Mouse (Mus musculus): Measurements from ENCODE around the gene Rab11fip3. TPM values are rescaled to one million over a fixed set of nuclear protein-coding genes. Genes with fewer than 3 reads are reported as not detected.

Rab11fip3 gene
- polyA plus RNA-seq, 1 experiment from 2014 or later, result 43.1 TPM

DNA sequence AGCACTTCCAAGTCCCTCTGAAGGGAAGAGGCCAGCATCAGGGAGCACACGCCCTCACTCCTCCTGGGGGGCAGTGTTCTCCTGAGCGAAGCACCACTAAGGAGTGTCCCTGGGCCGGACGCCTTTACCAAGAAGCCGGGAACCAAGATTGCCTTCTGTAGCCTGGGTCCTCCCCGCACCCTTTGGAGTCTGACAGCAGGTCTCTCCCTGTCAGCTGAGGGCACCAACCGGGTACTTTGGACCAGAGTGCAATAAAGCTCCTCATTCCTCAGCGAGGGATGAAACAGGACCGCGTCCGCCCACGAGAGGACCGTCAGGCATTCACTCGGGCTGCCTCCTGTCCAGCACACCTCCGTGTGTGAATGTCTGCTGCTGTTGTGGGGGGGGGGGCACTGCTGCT is 64.6 kb downstream of the Rab11fip3 start:
- H3K9me3 ChIP-seq, result no peaks in the 10 kb centered on the region
- no peak overlapping the region for H3K9ac ChIP-seq (replicated peaks)
- no peak overlapping the region for H3K27ac ChIP-seq (replicated peaks)
- no peak for ATAC-seq (ENCODE audit: low FRiP score, low read depth)
- WGBS, result 93% methylated on average over 15 of the region's 15 CpGs
- H3K27me3 ChIP-seq, result no peaks in the 10 kb centered on the region
- no peak overlapping the region for H3K4me2 ChIP-seq (replicated peaks)
- H3K36me3 ChIP-seq, result peaks cover 71% of the 10 kb centered on the region
- H3K4me1 ChIP-seq, result no peaks in the 10 kb centered on the region
- no peak overlapping the region for H3K4me3 ChIP-seq

DNA sequence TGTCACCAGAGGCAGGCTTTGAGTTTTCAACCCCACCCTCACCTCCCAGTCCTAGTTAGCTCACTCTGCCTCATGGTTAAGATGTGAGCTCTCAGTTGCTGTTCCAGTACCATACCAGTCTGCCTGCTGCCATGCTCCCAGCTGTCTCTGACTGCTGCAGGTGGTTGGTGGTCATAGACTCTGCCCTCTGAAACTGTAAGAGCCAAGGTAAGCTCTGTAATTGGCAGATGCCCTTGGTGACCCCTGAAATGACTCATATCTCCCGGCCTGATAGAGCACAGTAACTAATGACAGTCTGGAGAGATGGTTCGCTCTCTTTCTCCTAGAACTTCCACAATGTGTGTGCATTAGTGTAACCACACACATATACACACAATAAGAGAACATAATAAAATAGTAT is 65.5 kb downstream of the Rab11fip3 start:
- Histone ChIP-seq H3K4me1 (no peaks in the 10 kb centered on the region), H3K4me2 (replicated peaks) (no peak overlapping the region), H3K27me3 (no peaks in the 10 kb centered on the region), H3K27ac (replicated peaks) (no peak overlapping the region), H3K9me3 (no peaks in the 10 kb centered on the region), H3K9ac (replicated peaks) (no peak overlapping the region), H3K36me3 (peaks cover 68% of the 10 kb centered on the region), H3K4me3 (no peak overlapping the region)
- ATAC-seq (ENCODE audit: low FRiP score, low read depth), result no peak
- WGBS, result 96% methylated on average over 2 of the region's 2 CpGs

DNA sequence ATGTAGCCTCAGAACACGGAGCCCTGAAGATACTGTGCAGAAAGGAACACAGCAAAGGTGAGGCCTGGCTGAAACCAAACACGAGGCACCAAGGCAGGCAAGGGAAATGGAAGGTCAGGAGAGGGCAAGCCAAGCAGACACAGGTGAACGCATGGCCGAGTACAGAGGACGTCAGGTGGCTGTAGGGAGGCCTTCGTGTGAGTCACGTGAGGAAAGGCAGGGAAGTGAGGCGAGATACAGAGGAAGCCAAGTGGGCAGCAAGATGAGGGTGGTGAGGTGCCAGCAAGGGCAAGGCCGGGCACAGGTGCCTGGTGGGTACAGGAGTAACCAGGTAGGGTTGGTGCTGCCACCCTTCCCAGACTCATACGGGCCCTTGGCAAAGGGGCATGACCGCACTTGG is 70.9 kb downstream of the Rab11fip3 start:
- H3K36me3 ChIP-seq, result peaks cover 72% of the 10 kb centered on the region
- 86% methylated on average over 11 of the region's 11 CpGs for WGBS
- ATAC-seq (ENCODE audit: low FRiP score, low read depth), result no peak
- no peaks in the 10 kb centered on the region for H3K9me3 ChIP-seq
- H3K4me1 ChIP-seq, result no peaks in the 10 kb centered on the region
- no peak overlapping the region for H3K27ac ChIP-seq (replicated peaks)
- H3K4me2 ChIP-seq (replicated peaks), result no peak overlapping the region
- H3K27me3 ChIP-seq, result no peaks in the 10 kb centered on the region
- H3K9ac ChIP-seq (replicated peaks), result no peak overlapping the region
- no peak overlapping the region for H3K4me3 ChIP-seq

DNA sequence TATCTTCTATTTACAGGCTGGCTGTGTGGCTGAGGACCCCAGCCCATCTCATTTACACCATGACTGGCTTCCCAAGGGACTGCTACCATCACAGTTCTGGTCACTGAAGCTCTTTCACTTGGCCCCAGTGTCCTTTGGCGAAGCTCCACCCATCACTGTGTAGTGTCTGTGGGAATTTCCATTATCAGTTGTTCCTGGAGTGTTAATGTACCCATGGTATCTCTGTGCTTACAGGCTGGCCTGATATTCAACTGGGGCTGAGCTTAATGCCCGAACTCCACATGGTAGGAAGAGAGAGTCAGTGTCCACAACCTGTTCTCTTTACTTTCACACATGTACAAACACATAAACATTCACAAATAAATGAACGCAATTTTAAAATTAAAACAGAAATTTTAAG is 75.9 kb downstream of the Rab11fip3 start:
- 90% methylated on average over 3 of the region's 3 CpGs for WGBS
- Histone ChIP-seq H3K4me2 (replicated peaks) (no peak overlapping the region), H3K36me3 (peaks cover 92% of the 10 kb centered on the region), H3K27me3 (no peaks in the 10 kb centered on the region), H3K4me1 (no peaks in the 10 kb centered on the region), H3K4me3 (no peak overlapping the region), H3K9me3 (no peaks in the 10 kb centered on the region), H3K27ac (replicated peaks) (no peak overlapping the region), H3K9ac (replicated peaks) (no peak overlapping the region)
- ATAC-seq (ENCODE audit: low FRiP score, low read depth), result no peak

DNA sequence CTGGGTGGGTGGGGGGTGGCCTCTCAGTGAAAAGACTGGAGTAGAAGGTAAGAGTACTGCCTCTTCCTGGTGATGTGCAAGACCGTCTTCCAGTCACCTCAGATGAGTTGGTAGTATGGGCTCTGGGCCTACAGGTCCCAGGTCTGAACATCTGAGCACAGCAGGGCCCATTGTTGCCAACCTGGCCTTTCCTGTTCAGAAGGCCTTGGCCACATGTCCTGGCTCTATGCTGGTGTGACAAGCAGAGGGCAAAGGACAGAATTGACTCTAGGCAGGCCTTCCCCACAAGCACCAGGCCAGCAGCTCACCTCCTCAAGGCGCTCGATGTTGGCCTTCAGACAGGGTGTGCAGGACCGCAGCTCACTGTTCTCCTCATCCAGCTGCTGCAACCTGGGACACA is 77.1 kb downstream of the Rab11fip3 start:
- H3K9me3 ChIP-seq, result no peaks in the 10 kb centered on the region
- no peak overlapping the region for H3K4me3 ChIP-seq
- no peak overlapping the region for H3K9ac ChIP-seq (replicated peaks)
- H3K4me1 ChIP-seq, result no peaks in the 10 kb centered on the region
- no peak for ATAC-seq (ENCODE audit: low FRiP score, low read depth)
- H3K27me3 ChIP-seq, result no peaks in the 10 kb centered on the region
- peaks cover 84% of the 10 kb centered on the region for H3K36me3 ChIP-seq
- no peak overlapping the region for H3K27ac ChIP-seq (replicated peaks)
- no peak overlapping the region for H3K4me2 ChIP-seq (replicated peaks)
- 95% methylated on average over 4 of the region's 4 CpGs for WGBS

DNA sequence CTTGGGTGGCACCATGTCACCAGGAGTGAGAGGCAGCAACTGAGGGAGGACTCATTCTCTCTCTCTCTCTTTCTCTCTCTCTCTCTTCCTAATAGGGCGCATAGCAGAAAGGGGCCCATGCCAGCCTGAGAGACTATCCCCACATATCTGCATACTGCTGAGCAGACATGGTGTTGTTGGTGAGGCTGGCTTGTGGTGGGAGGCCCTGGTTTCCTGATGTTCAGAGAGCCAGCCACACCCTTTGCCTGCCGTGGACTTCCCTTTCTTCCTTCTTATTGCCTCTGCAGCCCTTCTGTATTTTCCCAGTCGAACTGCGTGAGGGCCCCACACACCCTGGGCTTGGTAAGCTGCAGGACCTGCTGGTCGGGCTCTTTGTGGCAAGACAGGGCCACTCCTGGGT is 79.0 kb downstream of the Rab11fip3 start:
- 89% methylated on average over 5 of the region's 5 CpGs for WGBS
- H3K36me3 ChIP-seq, result peaks cover 70% of the 10 kb centered on the region

DNA sequence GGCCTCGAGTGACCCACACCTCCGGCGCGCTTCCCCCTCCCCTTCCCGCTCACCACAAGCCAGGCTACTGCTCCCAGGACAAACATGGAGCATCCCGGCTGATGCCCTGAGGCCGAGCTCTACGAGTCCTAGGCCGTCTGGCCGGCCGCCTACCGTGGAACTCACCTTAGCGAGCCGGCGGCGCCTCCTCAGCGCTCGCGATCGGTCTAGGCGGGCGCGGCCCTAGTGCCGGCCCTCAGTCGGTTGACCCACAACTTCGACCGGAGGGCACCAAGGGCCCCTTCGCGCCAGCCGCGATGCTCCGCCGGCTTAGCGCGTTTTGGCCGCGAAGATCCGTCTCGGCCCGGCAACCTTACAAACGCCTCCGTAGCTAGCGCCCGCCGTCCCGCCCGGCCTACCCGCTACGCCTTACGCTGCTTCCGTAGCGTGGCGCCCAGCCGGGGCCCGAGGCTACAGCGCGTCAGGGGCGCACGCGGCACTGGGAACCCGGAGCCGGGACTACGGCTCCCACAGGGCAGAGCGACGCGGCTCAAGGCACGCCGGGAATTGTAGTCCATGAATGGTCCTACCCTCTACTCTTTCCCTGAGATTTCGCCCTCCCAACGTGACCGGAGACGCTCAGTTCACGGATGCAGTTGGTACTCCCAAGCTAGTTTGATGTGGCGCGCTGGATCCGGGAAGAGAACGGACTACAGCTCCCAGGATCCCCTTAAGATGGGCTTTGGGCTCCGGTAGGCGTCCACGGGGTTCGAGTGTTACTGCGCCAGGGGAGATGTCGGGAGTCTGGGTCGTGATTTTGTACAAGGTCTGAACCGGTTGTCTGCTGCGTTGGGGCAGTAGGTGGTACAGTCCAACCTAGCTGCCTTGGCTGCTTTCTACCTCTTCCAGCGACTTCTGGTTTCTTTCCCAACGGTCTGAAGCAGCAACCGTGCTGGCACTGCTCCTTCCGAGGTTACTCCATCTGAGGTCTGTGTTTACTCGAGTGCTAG is 83.8 kb downstream of the Rab11fip3 start, which contains the start of gene Capn15:
Gene Capn15 (minus strand): TSS at position 491 of the 989 bp plus-strand sequence.
- WGBS, result under 1% methylated on average over 91 of the region's 91 CpGs
- H3K4me1 ChIP-seq, result peaks cover 19% of the 10 kb centered on the region
- no peaks in the 10 kb centered on the region for H3K9me3 ChIP-seq
- H3K27me3 ChIP-seq, result no peaks in the 10 kb centered on the region
- H3K4me3 ChIP-seq, result peak within 1 kb of the TSS; percentile 84
- peaks cover 24% of the 10 kb centered on the region for H3K36me3 ChIP-seq
- peak within 1 kb of the TSS; percentile 93 for H3K4me2 ChIP-seq (replicated peaks)
- peak; percentile 99 for ATAC-seq (ENCODE audit: low FRiP score, low read depth)
- H3K9ac ChIP-seq (replicated peaks), result peak within 1 kb of the TSS; percentile 86
- peak within 1 kb of the TSS; percentile 89 for H3K27ac ChIP-seq (replicated peaks)

More for the DNA sequence above, 79.0 kb downstream of the Rab11fip3 start:
- Histone ChIP-seq H3K9ac (replicated peaks) (no peak overlapping the region), H3K4me2 (replicated peaks) (no peak overlapping the region), H3K27me3 (no peaks in the 10 kb centered on the region), H3K4me3 (no peak overlapping the region), H3K4me1 (no peaks in the 10 kb centered on the region; the same call in 1 of the 2 replicates), H3K9me3 (no peaks in the 10 kb centered on the region), H3K27ac (replicated peaks) (no peak overlapping the region)
- no peak for ATAC-seq (ENCODE audit: low FRiP score, low read depth)

DNA sequence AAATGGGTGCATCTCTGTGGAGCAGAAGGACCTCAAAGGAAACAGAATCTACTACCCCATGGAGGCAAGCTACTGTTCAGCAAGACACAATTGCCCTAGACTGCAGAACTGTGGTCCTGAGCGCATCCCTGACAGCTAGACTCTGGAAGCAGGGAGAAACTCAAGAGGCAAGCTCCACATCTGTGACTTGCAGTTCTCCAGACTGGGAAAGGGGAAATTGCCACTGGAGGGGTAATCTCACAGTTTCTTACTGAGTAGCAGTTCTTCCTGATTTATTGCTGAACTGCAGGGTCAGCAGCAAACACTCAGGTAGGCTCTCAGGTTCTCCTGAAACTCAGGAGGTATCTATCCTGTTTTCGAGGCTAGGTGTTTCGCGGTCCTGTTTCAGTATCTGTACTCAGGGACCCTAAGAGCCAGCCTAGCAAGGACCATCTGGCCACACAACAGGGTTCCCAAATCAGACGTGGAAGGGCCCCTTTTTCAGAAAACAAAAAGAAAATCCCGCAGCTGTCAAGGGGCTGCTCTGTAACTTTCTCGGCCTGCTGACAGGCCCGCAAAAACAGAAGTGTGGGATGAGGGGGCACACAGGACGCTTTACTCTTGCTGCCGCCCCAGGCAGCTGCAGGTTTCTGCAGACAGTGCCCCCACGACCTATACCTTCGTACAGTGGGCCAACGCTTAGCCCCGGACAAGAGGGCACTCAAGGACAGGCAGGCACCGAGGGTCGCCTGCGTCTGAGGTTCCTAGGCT is 84.6 kb downstream of the Rab11fip3 start:
- Histone ChIP-seq H3K27me3 (no peaks in the 10 kb centered on the region), H3K27ac (replicated peaks) (peak overlapping the region; percentile 89), H3K4me2 (replicated peaks) (peak overlapping the region; percentile 93), H3K9ac (replicated peaks) (peak overlapping the region; percentile 86), H3K4me3 (peak overlapping the region; percentile 84), H3K36me3 (peaks cover 15% of the 10 kb centered on the region), H3K9me3 (no peaks in the 10 kb centered on the region), H3K4me1 (peaks cover 19% of the 10 kb centered on the region)
- WGBS, result 13% methylated on average over 17 of the region's 17 CpGs
- ATAC-seq (ENCODE audit: low FRiP score, low read depth), result no peak

DNA sequence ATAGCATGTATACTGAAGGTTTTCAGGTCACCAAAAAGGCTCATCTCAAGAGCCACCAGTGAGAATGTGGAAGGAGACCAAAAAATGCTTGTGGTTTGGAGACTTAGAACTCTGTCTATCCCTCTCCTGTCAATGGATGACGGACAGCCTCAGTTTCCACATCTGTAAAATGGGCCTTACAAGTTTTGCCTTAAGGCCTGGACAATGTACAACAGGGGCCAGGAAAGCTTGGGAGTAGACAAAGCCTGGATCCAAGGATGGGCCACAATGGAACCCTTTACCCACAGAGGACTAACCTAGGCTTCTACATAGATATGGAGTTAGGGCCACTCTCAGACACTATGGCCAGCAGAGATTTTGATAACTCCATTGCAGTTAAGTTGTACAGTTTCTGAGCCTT is 85.3 kb downstream of the Rab11fip3 start:
- Histone ChIP-seq H3K27me3 (no peaks in the 10 kb centered on the region), H3K9me3 (no peaks in the 10 kb centered on the region), H3K27ac (replicated peaks) (no peak overlapping the region), H3K36me3 (peaks cover 10% of the 10 kb centered on the region; the same call in 1 of the 2 replicates), H3K4me3 (peak overlapping the region; percentile 84), H3K4me1 (peaks cover 19% of the 10 kb centered on the region), H3K4me2 (replicated peaks) (peak overlapping the region; percentile 93), H3K9ac (replicated peaks) (peak overlapping the region; percentile 86; the same call in 1 of the 2 replicates)
- no peak for ATAC-seq (ENCODE audit: low FRiP score, low read depth)
- WGBS, result 100% methylated on average over 1 of the region's 1 CpGs

DNA sequence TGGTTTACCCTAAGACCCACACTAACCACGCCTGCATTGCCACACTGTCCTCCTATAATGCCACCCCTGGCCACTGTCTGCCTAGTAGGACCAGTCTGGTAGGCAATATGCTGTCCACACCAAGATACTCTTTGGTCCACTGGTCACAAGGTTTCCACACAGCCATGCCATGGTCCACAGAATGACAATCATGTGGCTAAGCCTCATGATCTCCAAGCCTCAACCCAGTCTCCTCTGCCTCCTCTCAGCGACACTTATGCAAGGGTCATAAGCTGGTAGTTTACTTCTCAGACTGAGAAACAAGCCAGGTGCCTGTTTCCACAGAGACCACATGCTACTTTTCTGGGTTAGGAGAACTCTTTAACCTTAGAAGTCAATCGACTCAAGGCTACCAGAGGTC is 86.4 kb downstream of the Rab11fip3 start:
- no peak for ATAC-seq (ENCODE audit: low FRiP score, low read depth)
- Histone ChIP-seq H3K36me3 (no peaks in the 10 kb centered on the region), H3K9ac (replicated peaks) (no peak overlapping the region), H3K4me3 (no peak overlapping the region), H3K4me2 (replicated peaks) (no peak overlapping the region), H3K9me3 (no peaks in the 10 kb centered on the region), H3K27me3 (no peaks in the 10 kb centered on the region), H3K27ac (replicated peaks) (no peak overlapping the region), H3K4me1 (peaks cover 19% of the 10 kb centered on the region)
- 90% methylated on average over 3 of the region's 3 CpGs for WGBS

DNA sequence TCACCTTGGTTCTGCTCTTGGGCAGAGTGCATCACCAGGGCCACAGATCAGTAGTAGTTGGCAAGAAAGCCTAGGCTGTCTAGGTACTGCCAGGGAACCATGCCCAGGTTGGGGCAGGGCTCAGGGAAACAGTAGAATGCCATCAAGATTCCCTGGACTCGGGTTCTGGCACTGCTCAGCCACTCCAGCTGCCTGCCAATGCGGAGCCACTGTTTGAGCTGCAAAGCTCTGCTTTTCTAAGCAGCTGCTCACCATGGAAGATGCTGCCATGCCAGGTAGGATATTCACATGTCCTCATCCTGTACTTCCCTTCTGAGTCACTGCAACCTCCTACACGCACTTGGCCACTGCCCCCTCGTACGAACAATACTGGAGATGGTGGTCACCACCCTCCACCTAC is 88.5 kb downstream of the Rab11fip3 start:
- Histone ChIP-seq H3K4me1 (peaks cover 19% of the 10 kb centered on the region), H3K4me3 (no peak overlapping the region), H3K27ac (replicated peaks) (no peak overlapping the region), H3K9me3 (no peaks in the 10 kb centered on the region), H3K27me3 (no peaks in the 10 kb centered on the region), H3K36me3 (no peaks in the 10 kb centered on the region), H3K4me2 (replicated peaks) (no peak overlapping the region), H3K9ac (replicated peaks) (no peak overlapping the region)
- no peak for ATAC-seq (ENCODE audit: low FRiP score, low read depth)
- 90% methylated on average over 5 of the region's 5 CpGs for WGBS

Measured in midbrain, embryonic 12.5 days (tissue).